Mouse (Mus musculus) c-Kit-positive CD71-negative TER-119-negative erythroid progenitor cells, embryonic 14.5 days (primary cell): ENCODE results near the gene Cltb.

Source experiments
- DNase-seq: peaks from one replicate; pipeline ENCODE4 v3.0.0-alpha.2; 2013; ENCODE audit warnings: low read depth

Cltb gene

DNA sequence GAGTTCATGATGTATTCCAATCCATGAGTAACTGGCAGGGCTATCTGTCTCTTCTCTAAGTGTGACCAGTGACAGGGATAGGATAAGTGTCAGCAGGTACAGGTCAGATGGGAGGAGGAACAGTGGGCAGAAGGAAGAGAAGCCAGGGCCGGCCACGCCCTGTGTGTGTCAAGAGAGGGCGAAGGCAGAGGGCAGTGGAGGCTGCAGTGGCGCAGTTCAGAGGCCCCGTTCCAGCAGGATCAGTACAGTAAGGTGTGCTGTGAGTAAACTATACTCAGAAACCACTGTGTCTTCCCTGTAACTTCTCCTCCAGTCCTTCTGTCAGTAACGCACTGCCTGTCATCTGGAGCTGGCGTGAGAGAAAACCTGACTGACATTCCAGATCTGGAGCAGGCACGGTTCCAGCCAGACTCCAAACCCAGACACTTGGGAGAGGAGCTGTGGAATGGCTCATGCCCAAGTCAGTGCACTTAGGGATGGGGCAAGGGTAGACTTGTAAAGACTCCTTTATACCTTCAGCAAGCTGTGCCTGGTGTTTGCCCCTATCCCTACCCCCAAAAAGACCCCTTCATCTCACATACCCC, 14.9 kb downstream of the Cltb start:
- DNase-seq = no peak

- no peak for DNase-seq
Observed at GRCm38 (mm10) chr13:54593617-54594016, 17.5 kb downstream of the Cltb start.

DNA sequence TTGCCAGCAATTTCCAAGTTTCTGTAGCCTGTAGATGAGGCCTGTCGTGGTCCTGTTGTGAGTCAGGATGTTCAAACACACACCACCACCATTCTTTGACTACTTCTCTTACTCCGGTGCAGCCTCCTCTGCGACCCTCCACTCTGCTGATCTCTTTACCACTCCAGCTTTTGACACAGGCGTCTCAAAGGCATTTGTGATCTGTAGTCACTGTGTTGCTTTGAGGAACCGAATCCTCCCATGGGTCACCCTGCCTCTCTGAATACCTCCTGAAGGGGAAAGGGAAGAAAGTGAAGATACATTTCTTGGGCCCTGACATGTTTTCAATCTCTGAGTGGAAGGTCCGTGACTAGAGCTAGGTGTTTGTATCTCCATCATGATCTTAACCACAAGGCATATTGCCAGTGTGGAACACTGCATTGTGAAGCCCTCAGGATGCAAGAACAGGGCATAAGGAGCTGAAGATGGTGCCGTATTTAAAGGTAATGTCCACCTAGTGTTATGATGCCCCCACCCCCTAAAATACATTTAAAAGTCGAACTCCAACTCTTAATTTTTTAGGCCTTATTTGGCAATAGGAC, 19.3 kb downstream of the Cltb start:
- no peak for DNase-seq

DNA sequence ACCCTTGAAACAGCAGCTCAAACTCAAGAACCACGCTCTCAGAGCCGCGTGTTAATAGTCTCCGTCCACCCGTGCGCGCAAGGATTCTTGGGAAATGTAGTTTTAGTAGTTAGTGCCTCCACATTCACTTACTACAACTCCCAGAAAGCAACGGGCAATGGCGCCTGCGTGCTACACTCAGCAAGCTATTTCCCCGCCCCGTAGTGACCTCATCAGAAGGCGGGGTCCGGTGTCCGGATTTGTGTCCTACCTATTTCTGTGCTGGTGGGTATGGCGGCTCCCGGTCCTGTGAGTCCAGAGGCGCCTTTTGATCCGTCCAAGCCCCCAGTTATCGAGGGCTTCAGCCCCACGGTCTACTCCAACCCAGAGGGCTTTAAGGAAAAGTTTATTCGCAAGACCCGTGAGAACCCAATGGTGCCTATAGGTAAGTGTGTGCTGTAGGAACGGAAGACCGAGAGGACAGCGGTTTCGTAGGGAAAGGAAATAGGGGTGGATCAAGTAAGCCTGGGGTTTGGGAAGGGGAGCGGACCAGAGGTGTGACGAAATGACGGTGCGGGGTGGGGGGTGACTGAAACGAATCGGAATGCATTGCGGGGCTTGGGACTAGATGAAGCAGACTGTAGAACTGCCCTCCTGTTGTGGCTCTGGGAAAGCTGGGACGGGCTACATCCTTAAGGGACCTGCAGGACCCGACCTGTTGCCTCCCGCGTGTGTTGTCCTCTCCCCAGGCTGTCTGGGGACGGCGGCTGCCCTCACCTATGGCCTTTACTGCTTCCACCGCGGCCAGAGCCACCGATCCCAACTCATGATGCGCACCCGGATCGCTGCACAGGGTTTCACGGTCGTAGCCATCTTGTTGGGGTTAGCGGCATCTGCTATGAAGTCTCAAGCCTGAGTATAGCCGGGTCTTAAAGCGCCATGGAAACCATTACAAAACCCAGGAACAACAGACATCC, 20.9 kb downstream of the Cltb start, which contains the start of the genes Nop16 and Higd2a:
Nop16 (minus strand) TSS at position 95 of the 956 bp plus-strand sequence.
Higd2a (plus strand) TSS at position 212 of the 956 bp plus-strand sequence.
- DNase-seq = peak; percentile 99

- DNase-seq = no peak
Observed at GRCm38 (mm10) chr13:54589414-54589995, 21.6 kb downstream of the Cltb start.

DNA sequence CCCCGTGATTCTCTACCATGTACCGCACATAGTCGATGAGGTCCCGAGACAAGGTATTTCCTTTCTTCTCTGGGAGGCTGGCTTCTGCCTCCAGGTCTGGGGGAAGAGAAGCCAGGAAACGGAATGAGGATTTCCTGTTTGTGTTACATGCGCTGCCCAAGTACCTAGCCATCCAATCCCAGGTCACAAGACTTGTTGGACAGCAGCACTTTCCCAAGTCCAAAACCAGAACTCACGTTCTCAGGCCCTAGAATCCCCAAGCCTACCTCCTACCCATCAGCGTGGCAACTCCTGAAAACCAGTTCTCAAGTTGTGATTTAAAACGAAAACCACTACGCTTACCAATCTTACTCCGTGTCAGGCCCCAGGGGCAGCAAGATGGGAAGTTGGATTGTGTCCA, 25.3 kb downstream of the Cltb start:
- no peak for DNase-seq

DNA sequence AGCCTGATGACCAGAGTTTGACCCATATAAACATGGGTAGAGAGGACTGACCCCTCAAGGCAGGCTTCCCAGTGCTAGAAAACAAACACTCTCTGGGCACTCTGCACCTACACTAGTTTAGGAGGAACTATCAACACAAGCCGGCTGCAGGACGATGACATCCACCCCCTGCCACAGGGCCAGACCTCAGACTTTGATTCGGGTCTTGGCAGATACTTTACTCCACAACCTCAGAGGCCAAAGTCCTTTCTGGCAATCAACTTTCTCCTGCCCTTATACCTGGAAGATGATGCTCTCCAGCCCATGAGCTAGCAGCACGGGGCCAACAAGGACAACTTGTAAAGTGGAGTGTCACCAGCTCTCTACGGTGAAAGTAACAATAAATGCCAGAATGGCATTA, 28.3 kb downstream of the Cltb start:
- no peak for DNase-seq

DNA sequence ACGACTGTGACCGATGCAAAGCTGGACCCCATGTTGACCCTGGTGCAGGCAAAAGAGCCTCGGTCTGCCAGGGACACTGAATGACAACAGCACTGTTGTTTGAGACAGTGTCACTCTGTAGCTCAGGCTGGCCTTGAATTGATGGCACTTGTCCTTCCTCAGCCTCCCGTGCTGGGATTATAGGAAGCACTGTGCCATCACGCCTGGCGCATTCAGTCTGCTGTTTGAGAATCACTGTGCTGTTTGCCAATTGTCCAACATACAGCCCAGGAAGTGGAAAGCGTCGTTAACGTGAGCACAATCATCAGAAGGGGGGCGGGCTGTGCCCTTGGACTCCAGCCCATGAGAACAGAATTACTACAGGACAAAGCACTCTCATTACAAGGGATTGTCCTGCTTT, 29.0 kb downstream of the Cltb start:
- no peak for DNase-seq

DNA sequence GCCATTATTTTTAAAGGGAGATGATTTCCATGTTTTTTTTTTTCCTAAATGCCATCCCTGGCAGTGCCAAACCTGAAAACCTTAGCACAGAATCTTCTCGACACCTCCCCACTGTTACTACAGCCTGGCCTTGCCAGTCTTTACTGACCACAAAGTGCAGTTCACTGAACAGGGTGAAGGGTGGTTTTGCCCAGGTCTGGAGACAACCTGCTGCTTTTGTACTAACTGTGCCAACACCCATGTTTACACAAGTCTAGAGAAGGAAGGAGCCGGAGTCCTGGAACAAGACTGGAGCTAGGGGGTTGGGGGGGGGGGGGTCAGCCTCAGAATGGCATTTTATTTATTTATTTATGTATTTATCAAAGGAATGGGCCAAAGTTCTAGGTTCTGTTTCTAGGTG, 29.8 kb downstream of the Cltb start:
- DNase-seq = no peak

- no peak for DNase-seq
Observed at GRCm38 (mm10) chr13:54577652-54578507, 33.3 kb downstream of the Cltb start.

GRCm38 (mm10) chr13:54575489-54575888, 35.7 kb downstream of the Cltb start:
- no peak for DNase-seq

DNA sequence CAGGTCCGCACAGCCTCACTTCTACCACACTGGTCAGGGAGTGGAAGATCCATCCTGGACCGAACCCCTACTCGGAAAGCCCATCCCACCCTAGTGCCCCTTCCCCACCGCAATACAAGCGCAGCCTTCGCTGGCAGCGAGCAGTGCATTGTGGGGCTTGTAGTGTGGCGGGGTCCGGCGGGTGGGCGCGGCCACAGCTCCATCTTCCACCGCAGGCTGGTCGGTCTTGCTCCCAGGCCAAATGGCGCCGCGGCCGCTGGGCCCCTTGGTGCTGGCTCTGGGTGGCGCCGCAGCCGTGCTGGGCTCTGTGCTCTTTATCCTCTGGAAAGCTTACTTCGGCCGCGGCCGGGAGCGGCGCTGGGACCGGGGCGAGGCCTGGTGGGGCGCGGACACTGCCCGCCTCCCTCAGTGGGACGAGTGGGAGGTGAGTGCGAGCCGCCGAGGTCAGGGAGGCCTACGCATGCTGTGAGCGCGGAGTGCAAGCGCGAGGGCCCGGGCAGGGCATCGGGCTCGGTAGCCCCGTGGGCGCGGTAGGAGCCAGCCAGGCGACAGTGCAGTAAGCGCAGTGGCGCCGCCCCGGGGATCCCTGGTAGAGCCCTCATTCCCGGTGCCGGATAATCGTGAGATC, 36.2 kb downstream of the Cltb start, which contains the start of gene Arl10:
Arl10 (plus strand) TSS at position 162 of the 628 bp plus-strand sequence.
- no peak for DNase-seq

GRCm38 (mm10) chr13:54572621-54573020, 38.5 kb downstream of the Cltb start:
- no peak for DNase-seq

GRCm38 (mm10) chr13:54571637-54572036, 39.5 kb downstream of the Cltb start:
- no peak for DNase-seq

DNA sequence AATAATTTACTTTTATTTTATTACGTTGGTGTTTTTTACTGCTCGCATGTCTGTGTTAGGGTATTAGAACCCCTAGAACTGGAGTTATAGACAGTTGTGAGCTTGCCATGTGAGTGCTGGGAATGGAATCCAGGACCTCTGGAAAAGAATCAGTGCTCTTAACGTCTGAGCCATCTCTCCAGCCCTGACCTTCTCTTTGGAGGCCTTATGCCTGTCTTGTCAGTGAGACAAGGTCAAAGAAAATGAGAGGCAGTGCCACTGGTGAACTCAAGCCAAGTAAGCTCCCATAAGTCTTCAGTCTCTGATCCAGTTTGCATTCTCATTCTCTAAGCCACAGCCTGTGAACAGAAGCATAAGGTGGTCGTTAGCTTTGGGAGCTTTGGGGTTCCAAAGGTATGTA, 40.4 kb downstream of the Cltb start:
- no peak for DNase-seq

DNA sequence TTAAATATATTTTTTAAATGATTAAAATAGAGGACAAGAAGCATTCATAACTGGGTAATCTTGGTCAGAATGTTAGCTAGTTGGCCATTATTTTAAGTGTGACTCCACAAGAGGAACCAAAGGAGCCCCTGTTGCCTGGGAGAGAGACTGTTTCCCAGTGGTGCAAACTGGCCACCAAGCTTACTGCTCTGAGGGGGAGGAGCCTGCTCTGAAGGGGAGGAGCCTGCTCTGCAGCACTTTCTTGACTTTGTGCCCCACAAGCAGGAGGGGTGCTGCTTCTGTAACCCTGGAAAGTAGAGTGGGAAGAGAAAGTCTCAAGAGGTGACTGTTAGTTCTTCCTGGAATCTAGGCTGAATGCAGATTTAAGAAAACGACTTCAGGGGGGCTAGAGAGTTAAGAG, 41.9 kb downstream of the Cltb start:
- no peak for DNase-seq

DNA sequence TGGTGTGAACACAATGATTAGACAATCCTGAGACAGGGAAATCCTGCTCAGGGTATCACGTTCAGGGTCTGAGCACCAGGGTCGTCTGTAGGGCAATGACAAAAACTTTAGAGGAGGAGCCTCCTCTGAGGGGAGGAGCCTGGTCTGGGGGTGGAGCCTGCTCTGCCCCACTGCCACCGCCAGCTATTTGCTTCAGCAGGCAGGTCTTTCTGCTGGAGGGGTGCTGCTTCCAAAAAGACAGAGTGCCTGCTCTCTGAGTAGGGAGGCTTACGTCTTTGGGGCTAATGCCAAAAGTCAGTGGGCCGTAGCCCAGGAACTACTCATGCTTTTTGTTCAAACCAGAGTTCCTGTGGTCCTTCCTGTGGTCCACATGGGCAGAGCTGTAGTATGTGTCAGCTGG, 42.8 kb downstream of the Cltb start:
- no peak for DNase-seq

- DNase-seq = no peak
Observed at GRCm38 (mm10) chr13:54565594-54566345, 45.4 kb downstream of the Cltb start.

- peak; percentile 89 for DNase-seq
Observed at GRCm38 (mm10) chr13:54565201-54565581, 46.0 kb downstream of the Cltb start, which contains the start of gene 4833439L19Rik. TSS of gene 4833439L19Rik (minus strand) at chr13:54565435.
